Mouse (Mus musculus): ENCODE measurements around the gene Muc1. TPM values are rescaled to one million over a fixed set of nuclear protein-coding genes. Genes with fewer than 3 reads are reported as not detected.

Gene Muc1
- total and polyA plus RNA-seq, 3 experiments: 0.04 to 1.1 TPM; not detected in 1

DNA sequence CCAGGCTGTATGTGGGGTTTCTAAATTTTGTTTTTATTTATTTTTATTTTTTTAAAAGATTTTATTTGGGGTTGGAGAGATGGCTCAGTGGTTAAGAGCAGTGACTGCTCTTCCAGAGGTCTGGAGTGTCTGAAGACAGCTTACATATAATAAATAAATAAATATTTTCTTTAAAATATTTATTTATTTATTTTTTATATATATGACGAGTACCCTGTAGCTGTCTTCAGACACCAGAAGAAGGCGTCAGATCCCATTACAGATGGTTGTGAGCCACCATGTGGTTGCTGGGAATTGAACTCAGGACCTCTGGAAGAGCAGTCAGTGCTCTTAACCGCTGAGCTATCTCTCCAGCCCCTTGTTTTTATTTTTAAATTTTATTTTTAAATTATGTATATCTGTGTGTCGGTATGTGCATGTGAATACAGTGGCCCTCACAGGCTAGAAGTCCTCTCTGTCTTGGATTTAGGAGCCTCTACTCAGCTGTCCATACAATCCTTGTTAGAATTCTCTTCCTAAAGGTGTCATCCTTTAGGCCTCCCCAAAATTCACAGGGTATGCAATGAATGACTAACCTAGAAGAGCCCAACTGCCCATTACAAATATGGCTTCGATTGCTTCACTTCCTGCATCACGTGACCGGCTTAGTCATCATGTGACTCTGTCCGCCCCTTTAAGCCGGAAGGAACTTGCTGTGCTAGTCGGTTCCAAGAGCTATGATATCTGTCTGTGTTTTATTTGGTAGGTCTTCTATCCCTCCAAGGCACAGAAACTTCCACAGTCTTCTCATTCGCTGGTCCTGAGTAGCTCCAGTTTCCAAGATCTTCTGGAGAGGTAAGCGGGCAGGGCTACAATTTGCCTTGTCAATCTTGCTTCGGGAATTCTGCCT lies 26.4 kb upstream of the Muc1 start, which contains the start of gene Gba (continued):
- TF ChIP-seq TAL1 (IDR thresholded peaks at IDR 0.05; ENCODE audit: low read length) (no peak), ZC3H11A (IDR thresholded peaks at IDR 0.05; ENCODE audit: low read depth, low read length) (no peak), ELF1 (IDR thresholded peaks at IDR 0.05; ENCODE audit: low read depth, low read length) (peak; percentile 100), JUND (IDR thresholded peaks at IDR 0.05; ENCODE audit: low read depth, low read length) (no peak), NRF1 (IDR thresholded peaks at IDR 0.05; ENCODE audit: insufficient read depth, low read depth, low read length, poor library complexity, severe bottlenecking) (peak; percentile 43; the same call in 1 of the 2 replicates), HCFC1 (IDR thresholded peaks at IDR 0.05; ENCODE audit: low read depth, low read length) (peak; percentile 99), SMC3 (IDR thresholded peaks at IDR 0.05; ENCODE audit: low read depth, low read length) (no peak), POLR2A (IDR thresholded peaks at IDR 0.05; ENCODE audit: control insufficient read depth in 1 of 2, insufficient read depth in 1 of 2, low read depth in 1 of 2, low read length in 2 of 2, poor library complexity in 1 of 2) (peak in 1 of 2 experiments; percentile 81; a peak in 2 of 4 replicates), CTCF (IDR thresholded peaks at IDR 0.05 in 2 of 3, conservative IDR thresholded peaks at IDR 0.05 in 1 of 3; ENCODE audit: control insufficient read depth in 1 of 3, insufficient read depth in 1 of 3, low read depth in 2 of 3, low read length in 3 of 3, poor library complexity in 1 of 3, severe bottlenecking in 1 of 3) (no peak), MAFK (IDR thresholded peaks at IDR 0.05; ENCODE audit: borderline replicate concordance, low read depth, low read length) (no peak), MXI1 (IDR thresholded peaks at IDR 0.05; ENCODE audit: low read depth, low read length) (peak; percentile 88), BHLHE40 (IDR thresholded peaks at IDR 0.05; ENCODE audit: borderline replicate concordance, low read depth, low read length) (peak; percentile 80; the same call in 1 of the 2 replicates), POLR2AphosphoS5 (IDR thresholded peaks at IDR 0.05; ENCODE audit: borderline replicate concordance, low read depth, low read length) (no peak), GATA1 (IDR thresholded peaks at IDR 0.05; ENCODE audit: low read depth, low read length) (peak; percentile 31; the same call in 1 of the 2 replicates), CHD2 (IDR thresholded peaks at IDR 0.05; ENCODE audit: low read length) (no peak)

DNA sequence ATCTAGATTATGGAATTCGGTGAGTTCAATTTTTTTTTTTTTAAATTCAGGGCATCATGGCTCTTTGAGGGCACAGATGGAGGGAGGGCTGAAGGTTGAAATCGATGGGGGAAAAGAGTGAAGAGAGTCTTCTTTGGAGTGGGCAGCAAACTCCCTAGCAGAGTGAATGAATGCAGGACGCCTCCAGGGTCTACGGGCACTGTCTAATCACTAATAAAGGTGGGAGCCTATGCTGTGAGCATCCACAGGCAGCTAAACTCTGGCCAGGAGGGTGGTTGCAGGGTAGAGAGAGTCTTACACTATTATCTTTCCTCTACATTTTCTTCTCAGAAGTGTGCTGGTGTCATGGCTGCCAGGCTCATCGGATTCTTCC lies 25.7 kb upstream of the Muc1 start:
- H3K36me3 ChIP-seq (ENCODE audit: control insufficient read depth in 1 of 2, insufficient read depth in 2 of 2, low read length in 2 of 2): peaks cover 0 to 8% of the 10 kb centered on the region in 2 experiments; a peak in 2 of 4 replicates
- TF ChIP-seq CHD1 (IDR thresholded peaks at IDR 0.05; ENCODE audit: low read depth, low read length) (0 out of 2 replicates have a peak, but pooled peaks have one; percentile 39), POLR2A (IDR thresholded peaks at IDR 0.05; ENCODE audit: control insufficient read depth in 1 of 2, insufficient read depth in 1 of 2, low read depth in 1 of 2, low read length in 2 of 2, poor library complexity in 1 of 2) (no peak), JUND (IDR thresholded peaks at IDR 0.05; ENCODE audit: low read depth, low read length) (no peak), MXI1 (IDR thresholded peaks at IDR 0.05; ENCODE audit: low read depth, low read length) (peak; percentile 12; the same call in 1 of the 2 replicates)
- H3K4me1 ChIP-seq (ENCODE audit: control insufficient read depth in 1 of 2, insufficient read depth in 2 of 2, low read length in 2 of 2): peaks cover 0 to 5% of the 10 kb centered on the region in 2 experiments; a peak in 2 of 4 replicates
- peak; percentile 47 for DNase-seq (ENCODE audit: low read depth, low spot score)
- peaks cover 6% of the 10 kb centered on the region for H3K79me2 ChIP-seq (ENCODE audit: control insufficient read depth, insufficient read depth, low read length, poor library complexity)
- no peaks in the 10 kb centered on the region for H3K27me3 ChIP-seq (ENCODE audit: control insufficient read depth in 1 of 2, insufficient read depth in 2 of 2, low read length in 2 of 2)
- H3K9me3 ChIP-seq (replicated peaks; ENCODE audit: insufficient read depth, low read length): no peaks in the 10 kb centered on the region
- H3K4me3 ChIP-seq (ENCODE audit: control insufficient read depth in 1 of 2, insufficient read depth in 1 of 2, low read depth in 2 of 2, low read length in 2 of 2): peak overlapping the region; percentile 71 to 85
- H3K9ac ChIP-seq (ENCODE audit: control insufficient read depth, low read depth, low read length, poor library complexity, severe bottlenecking): peak overlapping the region; percentile 86
- peak overlapping the region; percentile 86 for H3K27ac ChIP-seq (ENCODE audit: control insufficient read depth, low read depth, low read length)
